Mouse (Mus musculus): ENCODE data around the gene Rin3.
A peak's percentile ranks its signal among the peaks of the same experiment; 100 is the strongest.

Gene Rin3

DNA sequence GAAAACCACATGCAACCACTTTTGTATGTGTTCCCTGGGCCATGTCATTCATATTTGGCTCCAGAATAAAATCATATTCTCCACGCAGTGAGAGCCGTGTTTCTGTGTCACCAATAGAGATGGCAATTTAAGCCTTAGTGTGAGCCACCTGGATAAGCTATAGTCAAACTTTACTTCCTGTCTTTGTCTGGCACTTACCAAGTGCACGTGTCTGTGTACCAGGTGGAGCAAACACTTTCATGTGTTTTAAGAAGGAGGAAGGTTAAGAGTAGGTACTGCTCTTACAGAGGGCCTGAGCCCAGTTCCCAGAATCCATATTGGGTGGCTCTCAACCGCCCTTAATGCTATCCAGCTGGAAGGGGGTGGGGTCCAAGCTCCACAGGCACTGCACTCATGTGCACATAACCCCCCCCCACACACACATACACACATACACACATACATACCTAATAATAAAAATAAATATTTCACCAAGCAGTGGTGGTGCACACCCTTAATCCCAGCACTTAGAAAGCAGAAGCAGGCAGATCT, 142.3 kb downstream of the Rin3 start:
- DNase-seq, result no peak

DNA sequence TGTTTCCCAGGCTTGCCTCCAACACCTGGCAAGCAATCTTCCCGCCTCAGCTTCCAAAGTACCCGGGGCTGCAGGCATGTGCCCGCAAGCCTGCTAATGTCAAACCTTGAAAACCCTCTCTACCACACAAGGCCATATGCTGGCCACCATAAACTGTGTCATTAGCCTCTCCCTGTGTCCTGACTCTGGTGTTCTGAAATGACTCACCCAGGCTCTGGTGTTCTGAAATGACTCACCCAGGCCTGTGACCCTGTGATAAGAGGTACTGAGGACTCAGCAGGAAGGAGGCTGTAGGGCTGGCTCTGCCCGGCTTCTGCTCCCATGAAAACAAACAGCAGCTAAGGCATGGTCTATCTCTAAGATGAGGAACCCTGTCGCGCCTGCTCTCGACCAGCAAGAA, 143.4 kb downstream of the Rin3 start:
- DNase-seq, result no peak

GRCm38 (mm10) chr12:102429656-102430055, 146.8 kb downstream of the Rin3 start:
- no peak for DNase-seq

DNA sequence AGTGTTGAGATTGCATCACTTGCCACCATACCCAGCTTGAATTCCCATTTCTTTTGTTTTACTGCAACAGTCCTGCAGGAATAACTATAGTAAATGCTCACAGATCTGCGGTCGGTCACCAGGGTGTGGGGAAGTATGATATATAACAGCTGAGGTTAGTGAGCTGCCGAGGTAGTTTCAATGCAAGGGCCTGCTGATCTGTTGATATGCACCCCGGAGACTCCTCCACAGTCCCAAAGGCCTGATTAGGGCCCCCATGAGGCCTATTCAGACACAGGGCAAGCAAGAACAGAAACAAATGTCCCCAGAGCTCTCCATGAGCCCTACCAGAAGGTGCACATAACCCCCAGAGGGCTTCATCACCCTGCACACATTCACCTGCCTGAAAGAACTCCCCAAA, 147.4 kb downstream of the Rin3 start:
- no peak for DNase-seq

DNA sequence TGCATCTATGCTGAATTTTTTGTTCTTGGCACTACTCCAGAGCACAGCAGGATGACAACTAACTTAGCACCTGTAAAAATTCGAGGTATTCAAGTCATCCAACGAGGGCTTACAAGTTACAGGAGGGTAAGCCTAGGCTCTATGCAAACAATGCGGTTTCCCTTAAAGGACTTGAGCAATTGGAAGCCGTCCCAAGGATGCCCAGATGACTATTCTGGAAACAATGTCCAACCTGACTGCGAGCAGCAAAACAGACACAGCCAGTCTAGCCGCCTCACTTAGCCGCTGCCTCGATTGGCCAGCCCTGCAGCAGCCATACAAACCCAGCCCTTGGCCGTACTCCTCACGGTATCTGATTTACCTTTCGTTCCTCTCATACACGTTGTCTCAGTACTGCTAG, 149.4 kb downstream of the Rin3 start:
- no peak for DNase-seq

DNA sequence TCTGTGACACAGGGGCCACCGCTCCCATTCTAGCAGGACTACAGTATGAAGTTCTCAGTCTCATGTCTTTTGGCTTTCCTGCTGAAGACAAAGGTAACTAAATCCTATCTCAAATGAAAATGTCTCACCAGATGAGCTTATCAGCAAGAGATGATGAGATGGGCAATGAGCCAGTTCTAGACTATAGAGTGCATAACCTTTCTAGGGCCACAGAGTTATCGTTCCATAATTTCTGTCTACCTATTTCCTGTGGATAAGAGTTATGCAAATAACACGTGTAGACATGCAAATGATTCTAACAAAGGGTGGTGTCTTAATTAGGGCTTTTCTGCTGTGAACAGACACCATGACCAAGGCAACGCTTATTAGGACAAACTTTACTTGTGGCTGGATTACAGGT, 151.3 kb downstream of the Rin3 start:
- no peak for DNase-seq

DNA sequence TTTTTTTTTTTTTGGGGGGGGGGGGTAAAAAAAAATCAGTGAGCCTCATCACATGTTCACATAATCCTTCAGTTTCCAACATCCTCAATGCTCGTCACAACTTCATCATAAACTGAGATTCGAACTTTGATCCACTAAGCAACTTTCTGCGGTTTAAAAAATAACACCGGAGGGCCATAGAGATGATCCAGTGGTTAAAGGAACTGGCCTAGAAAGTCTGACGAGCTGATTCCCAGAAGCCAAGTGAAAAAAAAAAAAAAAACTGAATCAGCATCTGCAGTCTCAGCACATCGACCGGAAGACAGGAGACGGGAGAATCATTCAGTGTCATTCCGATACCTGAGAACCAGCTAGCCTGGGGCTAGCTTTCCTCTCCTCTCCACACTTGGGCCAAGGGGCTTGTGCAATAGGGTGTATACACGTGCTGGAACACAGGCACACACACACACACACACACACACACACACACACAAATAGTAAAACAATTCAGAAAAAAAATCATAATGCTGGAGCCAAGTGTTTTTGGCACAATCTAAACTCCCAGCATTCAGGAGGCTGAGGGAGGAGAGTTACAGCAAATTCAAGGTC, 154.2 kb downstream of the Rin3 start:
- no peak for DNase-seq

GRCm38 (mm10) chr12:102437952-102438351, 155.1 kb downstream of the Rin3 start:
- DNase-seq, result no peak

- DNase-seq, result no peak
Measured at GRCm38 (mm10) chr12:102438983-102439631, 156.3 kb downstream of the Rin3 start.

GRCm38 (mm10) chr12:102439632-102440023, 156.8 kb downstream of the Rin3 start, which contains the start of gene Lgmn:
Gene Lgmn (minus strand): TSS chr12:102439813.
- peak; percentile 99 for DNase-seq
